Mouse (Mus musculus) thymus, postnatal 10 days (tissue): ENCODE data around the gene Pcyt1b.
A peak's percentile ranks its signal among the peaks of the same experiment; 100 is the strongest.

ENCODE experiments used
- DNase-seq, 2 experiments: peaks; one replicate each; pipeline ENCODE4 v3.0.0; 2021; ENCODE audit warnings: low spot score in 2 of 2

The Pcyt1b gene

DNA sequence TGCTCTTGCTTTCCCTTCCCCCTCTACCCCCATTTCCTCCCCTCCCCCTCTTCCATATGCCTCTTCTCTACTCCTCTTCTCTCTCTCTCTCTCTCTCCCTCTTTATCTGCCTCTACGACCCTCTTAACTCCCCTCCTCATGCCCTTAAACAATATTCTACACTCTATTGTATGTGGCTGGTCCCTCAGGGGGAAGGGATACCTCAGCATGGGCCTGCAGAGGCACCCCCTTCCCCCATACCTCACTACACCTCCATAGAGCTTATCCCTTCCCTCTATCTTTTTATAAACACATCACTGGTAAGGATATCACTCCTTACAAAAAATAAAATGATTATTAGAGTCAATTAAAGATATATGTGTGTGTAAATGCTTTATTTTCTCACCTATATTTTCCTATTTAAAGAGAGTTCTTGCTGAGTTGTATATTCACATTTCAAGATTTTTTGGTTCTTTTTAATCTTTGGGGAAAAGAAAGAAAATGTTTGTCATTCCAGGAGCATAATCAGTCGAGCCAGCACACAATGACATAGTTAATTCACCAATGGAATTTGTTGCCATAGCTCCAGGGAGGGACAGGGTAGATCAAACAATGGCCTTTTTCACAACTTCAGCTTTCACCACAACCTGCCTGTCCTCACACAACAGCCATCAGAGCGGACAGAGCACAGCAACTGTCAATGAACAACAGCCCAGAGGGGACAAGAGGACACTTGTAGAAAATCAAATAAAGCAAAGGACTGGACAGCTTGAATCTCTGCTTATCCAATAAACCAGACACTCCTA is at the start of gene Pcyt1b:
Gene Pcyt1b, plus strand, starts transcription at position 646 of the 785 bp plus-strand sequence.
- DNase-seq = no peak

- no peak for DNase-seq
Observed at GRCm38 (mm10) chrX:93630256-93630655, 24.4 kb upstream of the Pcyt1b start.

DNA sequence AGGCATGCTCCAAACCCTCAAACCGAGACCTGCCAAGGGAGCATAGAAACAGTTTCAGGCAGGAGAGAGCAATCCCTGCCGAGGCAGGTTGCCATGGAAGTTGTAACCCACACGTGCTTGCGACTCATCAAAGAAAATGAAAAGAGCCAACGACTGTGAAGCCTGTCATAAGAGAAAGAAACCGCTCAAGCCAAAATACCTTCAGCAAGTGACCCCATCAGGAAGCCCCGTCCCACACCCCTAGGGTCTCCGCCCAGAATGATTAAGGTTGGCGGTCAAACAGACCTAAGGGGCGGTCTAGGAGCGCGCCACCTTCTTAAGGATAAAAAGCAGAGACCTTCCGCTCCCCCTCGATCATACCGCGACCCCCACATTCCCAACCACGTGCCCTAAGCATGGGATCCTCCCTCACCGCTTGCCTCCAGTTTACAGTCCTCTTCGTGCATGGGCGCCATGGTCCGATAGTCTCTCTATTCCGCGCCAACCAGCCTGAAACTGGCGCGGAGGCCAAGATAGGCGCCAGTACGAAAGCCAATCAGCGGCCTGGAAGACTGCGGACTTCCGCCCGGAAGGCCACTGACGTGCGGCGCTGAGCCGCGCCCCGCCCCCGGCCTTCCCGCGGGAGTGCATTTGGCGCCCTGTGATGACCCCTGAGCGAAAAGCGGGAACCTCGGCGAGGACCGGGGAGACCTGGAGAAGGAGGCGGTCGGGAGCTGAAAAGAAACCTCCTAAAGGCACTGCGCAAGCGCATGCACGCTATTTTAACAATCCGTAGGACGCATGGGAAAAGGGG is 22.8 kb upstream of the Pcyt1b start, which contains the start of gene Pola1:
Gene Pola1, minus strand, starts transcription at position 499 of the 793 bp plus-strand sequence.
- DNase-seq = peak; percentile 50 to 53

- no peak for DNase-seq
Observed at GRCm38 (mm10) chrX:93634861-93635375, 19.7 kb upstream of the Pcyt1b start.

- no peak for DNase-seq
Observed at GRCm38 (mm10) chrX:93643600-93643999, 11.1 kb upstream of the Pcyt1b start.

GRCm38 (mm10) chrX:93644022-93644421 is 10.6 kb upstream of the Pcyt1b start:
- no peak for DNase-seq

GRCm38 (mm10) chrX:93650738-93651137 is 3.9 kb upstream of the Pcyt1b start:
- DNase-seq = no peak

GRCm38 (mm10) chrX:93655153-93655552 is 490 bp downstream of the Pcyt1b start:
- no peak for DNase-seq

DNA sequence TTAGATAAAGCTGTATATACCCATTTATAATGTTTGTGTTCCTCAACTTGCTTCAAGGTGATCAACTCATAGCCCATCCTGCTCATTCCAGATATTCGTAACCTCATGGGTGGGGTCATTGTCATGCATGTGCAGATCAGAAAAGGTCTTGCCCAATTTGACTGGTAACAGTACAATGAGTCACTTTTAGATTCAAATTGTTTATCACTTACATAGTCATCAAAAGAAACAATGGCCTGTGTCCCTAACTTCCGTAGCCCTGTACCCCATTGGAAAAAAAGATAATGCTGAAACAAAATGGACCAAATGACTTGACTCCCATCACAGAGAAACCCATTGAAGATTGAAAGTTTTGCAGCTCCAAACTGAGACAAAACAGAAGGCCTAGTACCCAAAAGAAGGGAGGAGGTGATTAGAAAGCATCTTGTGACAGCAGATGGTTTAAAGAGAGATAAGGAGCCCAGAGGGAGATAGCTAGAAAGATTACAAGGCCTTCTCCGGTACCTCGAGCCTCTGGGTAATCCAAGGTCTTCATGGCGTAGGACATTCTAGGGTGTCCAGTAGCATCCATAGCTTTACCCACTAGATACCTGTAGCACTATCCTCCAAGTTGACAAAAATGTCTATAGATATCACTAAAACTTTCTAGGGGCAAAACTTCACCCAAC is 9.4 kb downstream of the Pcyt1b start:
- no peak for DNase-seq

GRCm38 (mm10) chrX:93664787-93665186 is 10.1 kb downstream of the Pcyt1b start:
- no peak for DNase-seq

DNA sequence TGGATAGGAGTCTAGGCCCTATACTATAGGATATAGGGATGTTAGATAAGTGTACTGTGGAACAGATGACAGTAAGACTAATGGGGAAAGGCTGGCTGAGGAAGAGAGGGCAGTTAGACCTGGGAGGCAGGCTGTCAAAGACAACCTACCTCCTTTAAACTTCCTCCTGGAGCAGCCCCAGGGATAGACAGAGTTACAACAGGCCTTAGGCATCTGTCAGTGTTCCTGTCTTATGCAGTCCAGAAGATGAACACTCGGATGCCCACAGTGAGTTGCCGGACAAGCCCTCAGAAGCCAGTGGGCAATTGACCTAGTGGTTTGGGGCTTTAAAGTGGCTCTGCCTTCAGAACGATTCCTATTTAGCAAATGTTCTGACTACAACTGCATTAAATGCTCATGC is 19.8 kb downstream of the Pcyt1b start:
- DNase-seq = no peak

GRCm38 (mm10) chrX:93674836-93675795 is 20.5 kb downstream of the Pcyt1b start:
- DNase-seq = peak; percentile 51 to 54

GRCm38 (mm10) chrX:93676228-93676627 is 21.6 kb downstream of the Pcyt1b start:
- no peak for DNase-seq

DNA sequence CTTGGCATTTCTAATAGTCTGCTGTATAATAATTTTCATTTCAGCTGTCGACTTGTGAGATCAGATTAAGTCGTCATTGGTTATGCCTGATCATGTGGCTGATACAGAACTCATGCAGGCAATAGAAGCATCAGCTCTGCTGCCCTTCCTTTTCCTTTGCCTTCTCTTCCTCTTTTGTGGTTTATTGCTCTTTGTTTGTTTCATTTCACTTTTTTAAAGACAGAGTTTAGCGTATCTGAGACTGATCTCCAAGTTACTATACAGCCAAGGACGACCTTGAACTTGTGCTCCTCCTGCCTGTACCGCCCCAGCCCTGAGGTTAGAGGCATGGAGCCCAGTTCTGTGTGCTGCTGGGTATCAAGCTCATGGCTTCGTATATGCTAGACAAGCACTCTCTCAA is 34.6 kb downstream of the Pcyt1b start:
- DNase-seq = no peak

DNA sequence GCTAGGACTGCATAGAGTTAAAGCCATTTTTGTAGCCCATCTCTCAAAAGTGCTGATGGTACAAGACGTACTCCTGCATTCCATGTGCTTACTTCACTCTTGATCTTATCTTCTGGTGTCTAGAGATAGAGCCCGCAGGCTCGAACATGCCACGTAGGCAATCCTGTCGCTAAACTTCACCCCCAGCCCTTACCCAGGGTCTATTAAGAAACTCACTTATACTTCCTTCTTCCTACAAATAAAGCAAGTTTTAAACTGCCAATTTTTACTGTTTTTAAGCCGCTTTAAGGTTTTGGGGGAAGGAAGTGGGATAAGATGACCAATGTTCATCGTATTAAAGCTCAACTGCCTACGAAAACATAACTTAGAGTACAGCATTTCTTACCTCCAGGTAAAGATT is 36.0 kb downstream of the Pcyt1b start:
- no peak for DNase-seq

- DNase-seq = no peak
Observed at GRCm38 (mm10) chrX:93697596-93697995, 42.9 kb downstream of the Pcyt1b start.

DNA sequence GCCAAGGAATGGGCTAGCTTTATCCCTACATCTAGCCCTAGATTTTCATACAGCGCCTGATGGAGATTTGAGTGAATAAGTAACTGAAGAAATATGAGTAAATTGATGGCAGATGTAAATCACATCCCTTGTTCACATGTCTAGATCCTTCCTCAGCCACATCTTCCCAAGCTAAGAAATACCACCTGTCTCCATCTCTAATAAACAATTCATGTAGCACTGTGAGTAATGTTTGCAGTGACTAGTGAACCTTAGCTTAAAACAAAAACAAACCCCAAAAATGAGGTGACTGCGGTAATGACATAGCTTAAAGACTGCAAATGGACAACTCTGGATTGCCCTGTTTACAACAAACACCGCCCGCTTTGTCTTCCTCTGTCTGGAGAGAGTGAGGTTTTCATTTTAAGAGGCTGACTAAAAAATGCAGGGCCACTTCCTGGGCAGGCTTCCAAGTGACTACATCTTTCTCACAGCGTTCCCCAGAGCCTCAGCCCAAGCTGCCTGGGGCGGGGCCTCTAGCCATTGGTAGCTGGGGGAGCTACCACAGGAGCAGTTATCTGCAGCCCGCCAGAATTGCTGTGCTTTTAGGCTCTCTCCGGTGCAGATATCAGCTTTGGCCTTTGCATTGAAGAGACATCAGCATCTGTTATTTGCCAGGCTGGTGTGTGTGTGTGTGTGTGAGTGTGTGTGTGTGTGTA is 46.0 kb downstream of the Pcyt1b start:
- DNase-seq = peak; percentile 7 to 11

- DNase-seq = no peak
Observed at GRCm38 (mm10) chrX:93712566-93712965, 57.9 kb downstream of the Pcyt1b start.

GRCm38 (mm10) chrX:93729529-93729928 is 74.9 kb downstream of the Pcyt1b start:
- no peak for DNase-seq

DNA sequence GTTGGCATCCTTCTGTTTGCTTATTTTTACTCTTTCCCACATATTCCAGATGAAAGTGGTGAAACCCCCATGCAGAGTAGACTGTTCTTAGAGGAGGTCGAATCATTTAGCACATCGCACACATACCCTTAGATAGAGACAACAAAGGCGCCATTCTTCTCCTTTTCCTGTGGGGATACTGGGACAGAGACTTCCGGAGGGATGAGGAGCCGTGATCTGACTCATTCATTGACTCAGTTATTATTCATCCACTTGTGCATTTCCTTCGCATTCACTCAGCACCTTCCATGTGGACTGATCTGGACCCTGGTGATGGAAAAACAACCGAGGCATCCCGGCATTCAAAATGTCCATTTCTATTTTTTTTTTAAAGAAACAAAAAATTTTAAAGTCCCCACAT is 76.2 kb downstream of the Pcyt1b start:
- DNase-seq = no peak
